Mouse (Mus musculus): ENCODE data around the gene Gm42957. TPM values are rescaled to one million over a fixed set of nuclear protein-coding genes. Genes with fewer than 3 reads are reported as not detected.
"Not testable (repeated sequence)": the region's sequence is repeated elsewhere in the genome, so short reads cannot be mapped to it uniquely, and the experiment has no call there.

The Gm42957 gene
- total RNA-seq, 2 experiments from 2014 or later: 0.28 to 0.34 TPM

DNA sequence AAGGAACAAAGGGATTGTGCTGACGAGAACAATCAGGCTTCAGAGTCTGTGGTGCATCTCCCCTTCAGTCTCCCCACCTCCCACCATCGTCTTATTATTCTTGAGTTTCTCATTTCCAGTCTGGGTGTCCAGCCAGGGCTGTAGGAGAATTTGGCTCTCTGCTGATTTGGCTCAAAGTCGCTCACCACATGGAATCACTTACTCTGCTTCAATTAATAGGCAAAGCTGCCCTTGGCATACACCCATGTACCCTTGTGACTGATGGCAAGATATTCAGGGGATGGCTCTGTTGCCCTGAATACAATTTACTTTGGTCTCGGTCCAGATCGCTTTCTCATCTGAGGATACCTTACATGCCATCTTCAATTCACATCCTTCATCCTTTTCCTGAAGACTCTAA is 32.0 kb upstream of the Gm42957 start:
- DNase-seq (ENCODE audit: low spot score in 2 of 2): peak in 1 of 2 experiments; percentile 29
- intact Hi-C loops (cut with DNase I): loop anchor here (5.0 kb wide), 1 partner anchor 34 kb away; the partner anchor contains the start of genes Gm42957 and Pex11b

DNA sequence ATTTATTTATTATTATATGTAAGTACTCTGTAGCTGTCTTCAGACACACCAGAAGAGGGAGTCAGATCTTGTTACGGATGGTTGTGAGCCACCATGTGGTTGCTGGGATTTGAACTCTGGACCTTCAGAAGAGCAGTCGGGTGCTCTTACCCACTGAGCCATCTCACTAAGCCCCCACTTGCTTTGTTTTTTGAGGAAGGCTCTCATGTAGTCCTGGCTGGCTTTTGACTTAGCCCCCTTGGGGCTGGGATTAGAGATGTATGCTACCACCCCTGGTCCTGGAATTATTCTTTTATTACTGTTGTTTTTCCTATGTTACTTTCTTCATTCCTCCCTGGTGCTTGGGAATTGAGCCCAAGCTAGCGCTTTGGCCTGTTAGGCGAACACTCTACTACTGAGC is 29.3 kb upstream of the Gm42957 start:
- intact Hi-C loops (cut with DNase I); DNase-seq (ENCODE audit: low spot score in 2 of 2): not testable (repeated sequence)

GRCm38 (mm10) chr3:96606618-96607017 is 28.7 kb upstream of the Gm42957 start:
- intact Hi-C loops (cut with DNase I): no loop called here
- DNase-seq (ENCODE audit: low spot score in 2 of 2): no peak

GRCm38 (mm10) chr3:96617941-96618340 is 17.3 kb upstream of the Gm42957 start:
- intact Hi-C loops (cut with DNase I): no loop called here
- no peak for DNase-seq (ENCODE audit: low spot score in 2 of 2)

DNA sequence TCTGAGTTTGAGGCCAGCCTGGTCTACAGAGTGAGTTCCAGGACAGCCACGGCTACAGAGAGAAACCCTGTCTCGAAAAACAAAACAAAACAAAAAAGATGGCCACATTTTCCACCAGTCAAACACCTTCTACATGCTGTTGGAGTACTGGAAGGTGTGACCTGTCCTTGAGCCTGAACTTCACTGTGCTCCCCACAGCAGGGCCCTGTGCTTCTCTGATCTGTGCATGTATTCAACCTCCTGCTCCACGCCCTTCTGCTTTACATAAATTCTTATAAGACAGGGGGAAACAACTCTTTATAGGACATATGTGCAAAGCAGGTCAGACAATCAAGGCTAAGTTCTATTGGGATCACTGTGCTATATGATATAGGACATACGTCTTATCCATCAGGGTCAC is 12.1 kb upstream of the Gm42957 start:
- intact Hi-C loops (cut with DNase I): no loop called here
- no peak for DNase-seq (ENCODE audit: low spot score in 2 of 2)

DNA sequence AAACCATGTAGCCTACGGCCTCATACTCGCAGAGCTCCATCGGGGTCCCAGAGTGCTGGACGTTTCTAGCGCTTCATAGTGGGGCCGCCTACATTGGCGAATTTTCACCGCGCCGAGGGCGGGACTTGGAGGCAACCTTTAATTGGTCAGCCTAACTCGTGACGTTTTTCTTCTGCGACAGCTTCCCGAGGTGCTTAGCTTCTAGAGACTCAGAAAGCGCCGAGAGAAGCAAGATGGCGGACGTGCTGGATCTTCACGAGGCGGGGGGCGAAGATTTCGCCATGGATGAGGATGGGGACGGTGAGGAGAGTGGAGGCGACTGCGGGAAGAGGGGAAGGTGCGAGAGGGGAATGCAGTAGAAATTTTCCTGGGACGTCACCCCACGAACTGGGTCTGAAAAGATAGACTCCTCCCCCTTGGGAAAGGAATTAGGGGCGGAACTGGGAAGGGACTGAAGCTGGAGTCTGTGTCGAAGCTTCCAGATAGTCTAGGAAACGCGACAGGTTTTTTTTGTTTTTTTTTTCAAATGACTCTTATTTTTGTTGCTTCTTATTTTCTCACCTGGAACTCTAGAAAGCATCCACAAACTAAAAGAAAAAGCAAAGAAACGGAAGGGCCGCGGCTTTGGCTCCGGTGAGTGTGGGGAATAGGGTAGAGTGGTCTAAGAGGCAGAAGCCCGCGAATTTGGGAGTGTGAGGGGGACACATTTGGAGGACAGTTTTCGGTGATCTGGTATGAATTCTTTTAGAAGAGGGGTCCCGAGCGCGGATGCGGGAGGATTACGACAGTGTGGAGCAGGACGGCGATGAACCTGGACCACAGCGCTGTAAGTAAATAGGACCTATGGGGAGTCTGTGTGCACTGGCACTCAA is 5.3 kb upstream of the Gm42957 start, which contains the start of gene Rbm8a:
Rbm8a (plus strand) TSS at position 205 of the 872 bp plus-strand sequence.
- intact Hi-C loops (cut with DNase I): no loop called here

DNA sequence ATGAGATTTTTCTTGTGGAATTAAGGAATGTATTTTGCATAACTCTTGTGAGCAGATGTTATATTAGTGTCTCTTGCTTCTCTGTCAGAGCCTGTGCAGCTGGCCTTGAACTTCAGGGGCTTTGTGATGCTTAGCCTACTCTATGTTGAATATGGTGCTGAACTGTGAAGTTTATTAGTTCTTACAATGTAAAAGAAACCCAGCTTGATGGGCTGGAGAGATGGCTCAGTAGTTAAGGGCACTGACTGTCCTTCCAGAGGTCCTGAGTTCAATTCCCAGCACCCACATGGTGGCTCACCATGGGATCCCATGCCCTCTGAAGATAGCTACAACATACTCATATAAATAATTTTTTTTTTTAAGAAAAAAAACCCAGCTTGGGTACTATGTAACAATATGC is 3.2 kb upstream of the Gm42957 start:
- intact Hi-C loops (cut with DNase I): no loop called here
- DNase-seq (ENCODE audit: low spot score in 2 of 2): no peak

More for the DNA sequence above, 5.3 kb upstream of the Gm42957 start, which contains the start of gene Rbm8a:
- DNase-seq (ENCODE audit: low spot score in 2 of 2): peak; percentile 98 to 99

- no peak for DNase-seq (ENCODE audit: low spot score in 2 of 2)
- intact Hi-C loops (cut with DNase I): no loop called here
Observed at GRCm38 (mm10) chr3:96634015-96634414, 1.3 kb upstream of the Gm42957 start.

- intact Hi-C loops (cut with DNase I): loop anchor here (5.0 kb wide), 2 partner anchors 34 to 54 kb away; partner anchors contain the start of gene Lix1l
- DNase-seq (ENCODE audit: low spot score in 2 of 2): peak in 1 of 2 experiments; percentile 19
Observed at GRCm38 (mm10) chr3:96635906-96636305, 632 bp downstream of the Gm42957 start.

DNA sequence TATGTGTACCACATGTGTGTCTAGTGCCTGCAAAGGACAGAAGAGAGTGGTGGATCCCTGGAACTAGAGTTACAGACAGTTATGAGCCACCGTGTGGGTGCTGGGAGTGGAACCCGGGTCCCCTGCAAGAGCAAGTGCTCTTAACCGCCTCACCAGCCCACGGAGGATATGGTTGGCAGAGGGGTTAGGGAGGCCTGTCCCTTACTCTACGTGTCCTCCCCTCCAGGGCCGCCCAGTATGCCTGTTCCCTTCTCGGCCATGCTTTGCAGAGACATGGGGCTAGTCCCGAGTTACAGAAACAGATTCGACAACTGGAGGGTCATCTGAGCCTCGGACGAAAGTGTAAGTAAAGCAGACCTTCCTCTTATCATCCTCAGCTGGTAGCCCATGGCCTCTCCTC is 1.2 kb downstream of the Gm42957 start:
- intact Hi-C loops (cut with DNase I): loop anchor here (5.0 kb wide), 2 partner anchors 34 to 54 kb away; partner anchors contain the start of gene Lix1l
- no peak for DNase-seq (ENCODE audit: low spot score in 2 of 2)

DNA sequence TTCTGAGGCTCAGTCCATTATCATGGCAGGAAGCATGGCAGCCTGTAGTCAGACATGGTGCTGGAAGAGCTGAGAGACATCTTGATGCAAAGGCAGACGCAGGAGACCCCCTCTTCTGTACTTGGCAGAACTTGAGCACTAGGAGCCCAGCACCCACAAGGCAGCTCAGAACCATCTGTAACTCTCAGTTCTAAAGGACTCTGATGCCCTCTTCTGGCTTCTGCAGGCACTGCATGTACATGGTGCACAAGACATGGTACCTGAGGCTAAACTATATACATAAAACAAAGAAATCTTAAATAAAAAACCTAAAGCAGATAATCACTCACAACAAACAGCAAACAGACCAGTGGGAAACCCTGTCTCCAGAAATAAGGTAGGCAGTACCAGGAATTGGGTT is 3.9 kb downstream of the Gm42957 start:
- intact Hi-C loops (cut with DNase I): loop anchor here (2.0 to 5.0 kb wide), 3 partner anchors 37 to 92 kb away; partner anchors contain the start of gene Lix1l
- peak; percentile 41 to 64 for DNase-seq (ENCODE audit: low spot score in 2 of 2)

DNA sequence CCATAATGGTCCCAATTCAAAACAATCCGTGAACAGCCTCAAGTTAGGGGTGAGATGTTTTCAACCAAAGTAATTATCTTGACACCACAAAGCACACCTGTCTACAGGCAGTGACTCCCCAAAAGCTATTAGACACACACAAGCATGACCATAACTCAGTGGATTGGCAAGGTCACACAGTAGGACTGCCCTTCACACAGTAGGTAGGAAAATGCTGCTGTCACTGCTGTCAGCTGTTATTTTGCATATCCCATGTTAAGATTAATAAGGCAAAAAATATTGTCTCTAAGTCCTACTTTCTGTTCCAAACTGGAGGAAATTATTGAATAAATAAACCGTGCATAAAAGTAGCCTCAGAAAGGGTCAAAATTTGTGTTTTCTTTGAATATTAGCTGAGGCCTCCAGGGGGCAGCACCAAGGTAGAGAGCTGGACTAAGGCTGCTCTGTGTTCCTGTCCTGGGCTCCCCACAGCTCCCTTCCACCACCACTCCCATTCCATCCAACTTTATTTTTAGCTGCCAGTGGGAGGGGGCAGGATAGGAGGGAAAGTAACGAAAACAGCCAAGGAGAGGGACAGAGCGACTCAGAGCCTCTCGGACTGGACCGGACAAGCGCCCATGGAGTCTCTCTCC is 9.9 kb downstream of the Gm42957 start, which contains the start of gene Itga10:
Itga10 (plus strand) TSS at position 567 of the 632 bp plus-strand sequence.
- peak; percentile 21 to 26 for DNase-seq (ENCODE audit: low spot score in 2 of 2)
- intact Hi-C loops (cut with DNase I): no loop called here

DNA sequence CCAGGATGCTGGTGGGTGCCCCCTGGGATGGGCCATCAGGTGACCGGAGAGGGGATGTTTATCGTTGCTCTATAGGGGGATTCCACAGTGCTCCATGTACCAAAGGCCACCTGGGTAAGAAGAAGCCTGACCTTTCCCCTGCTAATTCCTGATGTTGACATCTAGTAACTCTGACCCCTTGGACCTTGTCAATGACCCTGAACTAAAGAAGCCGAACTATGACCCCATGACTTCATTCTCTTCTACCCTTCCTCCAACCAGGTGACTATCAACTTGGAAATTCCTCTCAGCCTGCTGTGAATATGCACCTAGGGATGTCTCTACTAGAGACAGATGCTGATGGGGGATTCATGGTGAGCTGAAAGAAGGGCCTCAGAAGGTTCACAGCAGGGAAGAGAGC is 12.1 kb downstream of the Gm42957 start:
- intact Hi-C loops (cut with DNase I): no loop called here

GRCm38 (mm10) chr3:96660901-96661300 is 25.6 kb downstream of the Gm42957 start:
- no peak for DNase-seq (ENCODE audit: low spot score in 2 of 2)
- intact Hi-C loops (cut with DNase I): no loop called here

More for the DNA sequence above, 12.1 kb downstream of the Gm42957 start:
- DNase-seq (ENCODE audit: low spot score in 2 of 2): no peak

- peak in 1 of 2 experiments; percentile 20 for DNase-seq (ENCODE audit: low spot score in 2 of 2)
- intact Hi-C loops (cut with DNase I): loop anchor here (1.0 kb wide), 1 partner anchor 83 kb away; no protein-coding TSS in a partner anchor
Observed at GRCm38 (mm10) chr3:96662731-96663316, 27.6 kb downstream of the Gm42957 start.

DNA sequence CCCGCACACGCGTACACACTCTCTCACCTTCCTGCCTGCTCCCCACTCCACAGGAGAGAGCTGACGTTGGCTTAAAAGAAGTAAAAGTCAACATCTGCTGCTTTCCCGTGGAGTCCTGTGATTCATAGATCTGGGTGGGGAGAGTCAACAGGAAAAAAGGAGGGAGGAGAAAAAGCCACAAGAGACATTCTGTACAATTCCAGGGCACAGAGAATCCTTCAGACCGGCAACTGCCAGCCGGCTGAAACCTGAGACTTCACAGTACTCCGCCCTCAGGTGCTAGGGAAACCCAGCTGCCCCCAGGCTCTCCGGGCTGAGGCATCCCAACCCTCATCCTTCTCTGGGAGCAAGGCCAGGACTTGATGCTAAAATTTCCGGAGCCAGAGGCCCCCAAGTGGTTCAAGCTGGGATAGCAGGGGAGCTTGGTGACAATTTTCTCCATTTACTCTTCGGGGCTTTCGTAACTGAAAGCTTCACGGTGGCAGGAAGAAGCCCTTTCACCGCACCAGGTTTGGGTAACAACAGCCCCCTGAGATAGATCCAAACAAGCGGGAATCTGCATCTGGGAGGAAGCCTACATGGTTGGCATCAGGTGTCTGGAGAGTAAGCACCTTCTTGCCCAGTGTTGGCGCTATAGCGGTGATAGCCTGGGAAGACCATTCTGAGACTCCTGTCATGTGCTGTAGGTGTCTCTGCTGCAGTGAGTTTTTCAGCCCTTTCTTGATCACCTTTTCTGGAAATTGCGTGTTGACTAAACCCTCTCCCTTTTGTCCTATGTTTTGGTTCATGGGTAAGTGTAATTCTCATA is 28.4 kb downstream of the Gm42957 start:
- intact Hi-C loops (cut with DNase I): loop anchor here (1.0 kb wide), 1 partner anchor 83 kb away; no protein-coding TSS in a partner anchor
- peak; percentile 87 to 94 for DNase-seq (ENCODE audit: low spot score in 2 of 2)

- intact Hi-C loops (cut with DNase I); DNase-seq (ENCODE audit: low spot score in 2 of 2): not testable (repeated sequence)
Observed at GRCm38 (mm10) chr3:96665732-96666363, 30.6 kb downstream of the Gm42957 start.

DNA sequence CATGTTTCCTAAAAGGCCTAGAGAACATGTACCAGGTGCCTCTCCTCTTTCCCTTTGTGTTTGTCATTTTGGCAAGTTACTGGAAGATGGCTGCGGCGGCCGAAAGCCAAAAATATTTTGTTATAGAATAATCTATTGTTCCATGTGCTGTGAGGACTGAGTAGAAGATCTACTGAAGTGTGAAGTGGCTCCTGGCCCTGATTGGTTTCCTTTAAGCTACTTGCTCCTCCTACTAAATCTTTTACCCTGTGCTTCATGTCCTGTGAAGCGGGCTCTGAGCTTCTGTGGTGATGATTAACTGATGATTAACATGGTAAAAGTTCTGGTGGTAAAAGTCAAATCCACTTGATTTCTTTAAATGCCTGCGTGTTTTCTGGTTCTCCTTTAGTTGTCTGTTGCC is 31.6 kb downstream of the Gm42957 start:
- DNase-seq (ENCODE audit: low spot score in 2 of 2): no peak
- intact Hi-C loops (cut with DNase I): no loop called here

Measured in left cerebral cortex, postnatal 25 days (tissue).